Mouse (Mus musculus): Measurements from ENCODE around the gene Itpr3.

Gene Itpr3

GRCm38 (mm10) chr17:27121266-27121665 is 64.2 kb downstream of the Itpr3 start:
- no peak for DNase-seq

- no peak for DNase-seq
Observed at GRCm38 (mm10) chr17:27121781-27122180, 64.7 kb downstream of the Itpr3 start.

- no peak for DNase-seq
Observed at GRCm38 (mm10) chr17:27122701-27123100, 65.6 kb downstream of the Itpr3 start.

GRCm38 (mm10) chr17:27123103-27123502 is 66.0 kb downstream of the Itpr3 start:
- no peak for DNase-seq

- DNase-seq: no peak
Observed at GRCm38 (mm10) chr17:27123813-27124375, 66.8 kb downstream of the Itpr3 start.

GRCm38 (mm10) chr17:27125185-27125584 is 68.1 kb downstream of the Itpr3 start:
- DNase-seq: peak; percentile 95

GRCm38 (mm10) chr17:27125669-27126202 is 68.6 kb downstream of the Itpr3 start:
- DNase-seq: no peak

- DNase-seq: no peak
Observed at GRCm38 (mm10) chr17:27126974-27127373, 69.9 kb downstream of the Itpr3 start.

- DNase-seq: no peak
Observed at GRCm38 (mm10) chr17:27128189-27128588, 71.1 kb downstream of the Itpr3 start.

GRCm38 (mm10) chr17:27129291-27129690 is 72.2 kb downstream of the Itpr3 start:
- DNase-seq: no peak

- no peak for DNase-seq
Observed at GRCm38 (mm10) chr17:27129819-27130218, 72.7 kb downstream of the Itpr3 start.

GRCm38 (mm10) chr17:27130246-27130645 is 73.1 kb downstream of the Itpr3 start:
- DNase-seq: peak; percentile 84

- no peak for DNase-seq
Observed at GRCm38 (mm10) chr17:27131240-27131665, 74.1 kb downstream of the Itpr3 start.

- DNase-seq: no peak
Observed at GRCm38 (mm10) chr17:27132238-27132637, 75.1 kb downstream of the Itpr3 start.

- peak; percentile 99 for DNase-seq
Observed at GRCm38 (mm10) chr17:27133551-27134141, 76.5 kb downstream of the Itpr3 start, which contains the start of gene Uqcc2. Uqcc2 (minus strand) TSS chr17:27133916.

GRCm38 (mm10) chr17:27134187-27134586 is 77.1 kb downstream of the Itpr3 start:
- DNase-seq: no peak

- no peak for DNase-seq
Observed at GRCm38 (mm10) chr17:27134715-27135114, 77.6 kb downstream of the Itpr3 start.

GRCm38 (mm10) chr17:27138396-27138795 is 81.3 kb downstream of the Itpr3 start:
- no peak for DNase-seq

GRCm38 (mm10) chr17:27139304-27139703 is 82.2 kb downstream of the Itpr3 start:
- DNase-seq: no peak

- DNase-seq: no peak
Observed at GRCm38 (mm10) chr17:27140262-27140661, 83.2 kb downstream of the Itpr3 start.

GRCm38 (mm10) chr17:27141971-27142450 is 84.9 kb downstream of the Itpr3 start:
- no peak for DNase-seq

GRCm38 (mm10) chr17:27144152-27144551 is 87.0 kb downstream of the Itpr3 start:
- no peak for DNase-seq

- DNase-seq: no peak
Observed at GRCm38 (mm10) chr17:27146323-27146923, 89.3 kb downstream of the Itpr3 start.

GRCm38 (mm10) chr17:27150871-27151270 is 93.8 kb downstream of the Itpr3 start:
- DNase-seq: no peak
